Mouse (Mus musculus) lung, adult 18-20 months (tissue): ENCODE data around the gene Cyth4.

Experiments
- DNase-seq, 2 experiments: peaks; one replicate each; pipeline ENCODE4 v3.0.0; 2022; ENCODE audit warnings: mixed read lengths in 2 of 2

Cyth4 gene

DNA sequence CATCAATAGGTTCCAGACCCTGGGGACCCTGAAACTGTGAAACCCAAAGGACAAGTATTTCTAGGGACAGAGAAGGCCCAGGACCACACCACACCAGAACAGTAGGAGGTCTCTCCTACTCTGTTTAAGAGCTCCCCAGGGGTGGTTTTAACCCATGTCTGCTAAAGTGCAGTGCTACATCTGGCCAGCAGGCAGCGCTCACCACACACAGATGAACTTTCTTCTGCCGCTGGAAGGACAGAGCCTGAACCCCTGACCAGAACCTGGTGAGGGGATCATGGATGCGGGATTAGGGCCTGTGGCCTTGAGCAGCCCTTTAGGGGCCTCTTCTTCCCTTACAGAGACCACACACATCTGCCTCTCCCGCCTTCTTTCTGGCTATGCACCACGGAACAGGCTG lies 26.6 kb downstream of the Cyth4 start:
- peak; percentile 65 to 66 for DNase-seq

DNA sequence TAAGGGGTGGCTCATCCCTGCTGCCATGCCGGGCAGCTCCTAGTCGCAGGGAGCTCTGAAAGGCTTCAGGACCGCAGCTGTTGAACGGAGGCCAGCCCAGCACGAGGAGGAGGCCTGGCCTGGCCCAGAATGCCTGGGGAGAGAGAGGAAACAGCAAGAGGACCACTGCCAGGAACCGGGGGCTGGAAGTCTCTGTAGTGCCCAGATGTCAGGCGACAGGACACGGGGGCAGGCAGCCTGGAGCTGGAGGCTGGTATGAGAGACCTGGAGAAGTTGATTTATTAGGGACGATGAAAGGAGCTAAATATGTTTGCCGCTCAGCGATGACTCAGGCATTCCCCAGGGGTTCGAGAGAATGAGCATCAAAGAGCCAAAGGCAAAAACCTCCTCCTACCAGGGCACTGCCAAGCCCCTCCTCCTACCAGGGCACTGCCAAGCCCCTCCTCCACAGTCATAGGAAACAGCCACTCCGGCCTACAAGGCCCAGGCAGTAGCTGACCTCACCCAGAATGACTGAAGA lies 27.6 kb downstream of the Cyth4 start:
- peak; percentile 87 to 89 for DNase-seq

DNA sequence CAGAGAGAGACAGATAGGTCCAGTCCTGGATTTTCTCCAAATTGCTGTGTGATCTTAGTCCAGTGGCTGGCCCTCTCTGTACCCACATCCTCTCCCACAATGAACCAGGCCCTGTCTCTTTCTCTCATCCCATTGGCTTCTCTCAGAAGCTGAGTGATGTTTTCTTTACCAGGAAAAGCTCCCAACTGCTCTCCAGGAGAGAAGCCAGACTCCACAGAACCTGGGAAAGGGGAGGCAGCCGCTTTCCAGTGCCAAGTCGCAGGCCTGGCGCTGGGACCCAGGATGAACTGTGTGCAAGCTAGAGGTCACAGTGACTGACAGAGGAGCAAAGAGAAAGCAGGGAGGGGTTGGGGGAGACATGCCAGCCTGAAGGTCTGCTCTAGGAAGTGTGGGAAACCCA lies 28.1 kb downstream of the Cyth4 start:
- peak; percentile 32 to 52 for DNase-seq

DNA sequence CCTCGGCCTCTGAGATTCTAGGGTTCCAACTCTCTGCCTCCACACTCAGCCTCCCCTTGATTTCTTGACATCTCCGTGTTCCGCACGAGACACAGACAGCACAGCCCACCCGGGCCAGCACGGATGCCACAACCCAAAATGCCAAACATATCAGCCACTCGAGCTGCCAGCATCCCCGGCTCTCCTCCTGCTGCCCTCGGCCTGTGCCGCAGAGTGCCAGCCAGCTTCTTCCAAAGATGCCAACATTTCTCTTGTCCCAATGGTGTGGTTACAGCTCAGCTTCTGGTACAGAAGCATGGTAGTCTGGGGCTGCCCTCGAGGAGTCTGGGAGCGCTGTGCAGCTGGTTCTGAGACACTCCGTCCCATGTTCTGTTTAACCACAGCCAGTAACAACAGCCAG lies 29.4 kb downstream of the Cyth4 start:
- DNase-seq = no peak

DNA sequence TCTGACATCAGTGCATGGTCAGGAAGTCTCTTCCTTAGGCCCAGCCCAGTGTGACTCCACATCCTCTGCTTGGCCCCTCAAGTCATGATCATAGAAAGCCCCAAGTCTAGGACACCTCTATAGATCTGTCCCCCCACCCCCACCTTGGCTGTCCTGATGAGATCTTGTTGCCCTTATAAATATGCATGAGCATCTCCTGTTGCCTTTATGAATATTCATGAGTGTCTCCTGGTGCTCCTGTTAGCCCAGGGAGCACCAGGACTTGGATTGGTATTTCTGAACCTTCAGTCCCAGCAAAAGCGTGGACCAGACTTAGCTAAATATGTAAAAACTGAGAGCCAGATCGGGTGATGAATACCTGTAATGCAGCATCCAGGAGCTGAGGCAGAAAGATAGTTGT lies 35.5 kb downstream of the Cyth4 start:
- no peak for DNase-seq

DNA sequence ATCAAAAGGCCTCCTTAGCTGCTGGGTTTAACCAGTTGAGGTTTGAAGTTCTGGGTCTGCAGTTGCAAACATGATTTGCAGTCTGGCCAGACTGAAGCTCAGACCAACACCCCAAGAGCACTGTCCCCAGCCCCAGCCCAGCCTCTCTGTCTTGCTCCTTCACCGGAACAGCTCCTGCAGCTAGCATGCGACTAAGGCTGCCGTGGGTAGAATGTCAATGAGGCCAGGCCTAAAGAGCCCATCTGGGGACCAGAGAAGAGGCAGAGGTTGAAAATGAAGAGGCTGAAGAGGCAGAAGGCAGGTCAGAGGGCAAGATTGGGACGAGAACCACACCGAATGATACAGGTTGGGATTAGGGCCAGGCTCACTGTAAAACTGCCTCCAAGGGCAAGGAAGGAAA lies 36.6 kb downstream of the Cyth4 start:
- no peak for DNase-seq

DNA sequence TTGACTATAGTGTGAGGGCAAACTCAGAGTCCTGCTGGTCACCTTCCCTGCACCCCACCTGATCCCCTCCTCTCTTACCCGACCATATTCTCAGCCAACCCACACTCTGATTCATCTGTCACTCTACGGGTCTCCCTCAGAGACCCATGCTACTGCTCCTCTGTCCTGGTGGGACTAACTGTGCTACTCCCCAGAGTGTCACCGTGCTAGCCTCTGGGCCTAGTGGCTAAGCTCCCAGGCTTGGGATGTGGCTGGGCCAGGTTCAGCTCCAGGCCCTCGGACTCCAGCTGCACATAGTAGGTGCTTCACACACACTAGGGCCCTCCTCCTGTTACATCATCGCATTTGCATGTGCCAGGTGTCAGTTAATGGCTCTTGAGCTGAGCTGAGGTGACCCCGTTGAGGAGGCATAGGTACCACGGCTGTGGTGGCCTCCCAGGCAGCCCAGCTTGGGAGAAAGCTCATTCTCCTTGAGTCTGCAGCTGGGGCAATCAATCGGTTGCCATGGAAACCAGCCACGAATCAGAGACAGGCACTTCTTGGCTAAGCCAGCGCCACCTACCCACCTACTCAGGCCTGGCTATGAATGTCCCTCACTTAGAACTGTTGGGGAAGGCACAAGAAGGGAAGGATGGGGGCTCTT lies 37.4 kb downstream of the Cyth4 start:
- DNase-seq = no peak

DNA sequence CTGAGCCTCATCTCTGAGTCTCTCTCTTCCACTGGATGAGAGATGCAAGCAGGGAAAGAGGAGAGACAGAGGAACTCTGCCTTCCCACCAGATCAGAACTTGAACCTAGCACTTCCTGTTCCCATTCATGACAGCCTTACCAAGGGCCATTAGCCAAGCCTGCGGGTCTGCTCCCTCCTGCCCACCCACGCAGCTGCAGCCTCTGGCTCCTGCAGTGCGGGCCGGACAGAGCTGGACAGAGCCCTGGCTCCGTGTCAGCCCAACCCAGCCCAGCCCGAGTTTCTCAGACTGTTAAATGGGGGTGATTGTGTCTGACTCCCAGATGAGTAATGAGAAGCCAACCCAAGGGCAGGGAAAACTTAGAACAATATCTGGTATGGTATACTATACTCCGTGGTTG lies 38.4 kb downstream of the Cyth4 start:
- DNase-seq = peak in 1 of 2 experiments; percentile 13

DNA sequence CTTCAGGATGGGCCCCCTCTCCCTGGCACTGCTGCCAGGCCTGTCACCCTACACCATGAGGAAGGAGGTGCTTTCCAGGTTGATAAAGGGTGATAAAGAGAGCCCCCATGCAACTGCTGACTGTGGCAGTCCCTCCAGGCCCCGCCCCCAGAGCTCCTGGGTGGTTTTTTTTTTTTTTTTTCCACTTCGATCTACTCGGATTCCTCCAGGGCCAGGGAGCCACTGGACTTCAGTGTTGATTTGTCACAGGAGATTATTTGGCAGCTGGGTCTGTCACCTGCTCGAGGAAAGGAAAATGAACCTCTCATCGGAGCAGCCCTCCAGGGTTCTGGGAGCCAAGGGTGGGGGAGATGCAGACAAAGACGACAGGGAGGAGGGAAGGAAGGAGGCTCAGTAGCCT lies 46.8 kb downstream of the Cyth4 start:
- DNase-seq = no peak

DNA sequence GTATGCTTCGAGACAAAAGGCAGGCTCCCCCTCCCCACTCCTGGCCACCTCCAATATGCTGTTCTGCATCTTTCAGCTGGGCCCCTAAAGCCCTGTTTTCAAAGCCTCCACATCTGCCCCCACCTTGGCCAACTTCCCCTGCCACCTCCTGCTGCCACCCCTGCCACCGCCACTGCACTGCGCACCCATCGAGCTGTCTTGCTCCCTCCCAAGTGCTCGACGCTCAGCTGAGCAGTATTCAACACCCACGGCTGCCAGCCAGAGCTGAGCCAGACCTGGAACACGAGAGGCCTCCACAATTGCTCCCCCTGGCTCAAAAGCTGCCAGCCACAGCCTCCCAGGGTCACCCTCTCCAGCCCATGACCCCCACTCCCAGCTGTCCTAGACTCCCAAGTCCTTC lies 47.8 kb downstream of the Cyth4 start:
- DNase-seq = no peak

DNA sequence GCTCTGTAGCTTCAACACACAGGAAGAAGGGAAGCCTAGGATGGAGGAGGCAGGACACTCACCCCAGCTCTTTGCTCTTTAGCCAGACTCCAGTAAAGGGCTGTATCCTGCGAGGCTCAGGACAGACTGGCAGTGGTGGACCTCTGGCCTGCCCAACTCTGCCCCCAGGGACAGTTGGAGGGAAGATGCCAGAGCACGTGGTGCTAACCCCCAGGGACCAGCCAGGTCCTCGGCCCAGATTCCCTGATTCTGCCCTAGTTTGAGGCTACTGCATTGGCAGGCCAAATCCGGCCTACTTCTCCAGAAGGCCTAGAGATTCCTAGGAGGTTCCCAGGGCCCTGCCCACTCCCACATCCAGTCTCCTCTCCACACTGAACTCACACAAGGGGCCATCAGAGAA lies 50.9 kb downstream of the Cyth4 start:
- DNase-seq = no peak

DNA sequence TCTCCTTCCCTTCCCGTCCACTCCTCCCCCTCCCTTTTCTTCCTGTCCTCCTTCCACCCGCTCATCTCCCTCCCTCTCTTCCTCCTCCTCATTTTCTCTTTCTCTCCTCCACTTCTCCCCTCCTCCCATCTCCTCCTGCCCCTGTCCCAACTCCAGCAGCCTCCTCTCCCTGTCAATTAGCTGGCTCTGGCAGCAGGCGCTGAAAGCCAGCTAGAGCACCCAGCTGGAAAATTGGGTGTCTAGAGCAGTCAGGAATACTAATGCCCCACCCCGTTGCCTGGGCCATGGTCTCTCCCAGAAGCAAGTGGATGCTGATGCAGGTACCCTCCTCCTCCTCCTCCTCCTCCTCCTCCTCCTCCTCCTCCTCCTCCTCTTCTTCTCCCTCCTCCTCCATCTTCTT lies 54.3 kb downstream of the Cyth4 start:
- no peak for DNase-seq

DNA sequence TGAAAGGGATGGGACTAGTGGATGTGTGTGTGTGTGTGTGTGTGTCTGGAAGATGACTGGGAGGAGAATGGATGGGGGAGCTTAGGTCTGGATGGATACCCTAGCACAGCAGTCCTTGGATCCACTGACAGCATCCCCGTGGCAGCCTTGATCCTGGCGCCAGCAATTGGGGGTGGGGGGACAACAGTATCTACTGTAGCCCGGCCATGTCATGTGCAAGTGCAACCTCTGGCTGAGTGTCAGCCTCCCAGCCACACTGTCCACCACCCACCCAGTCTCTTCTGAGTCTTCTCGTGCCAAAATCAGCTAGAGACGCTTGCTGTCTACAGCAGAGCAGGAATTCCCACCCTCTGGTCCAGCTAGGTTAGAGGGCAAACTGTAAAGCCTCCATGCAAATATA lies 67.4 kb downstream of the Cyth4 start:
- no peak for DNase-seq

DNA sequence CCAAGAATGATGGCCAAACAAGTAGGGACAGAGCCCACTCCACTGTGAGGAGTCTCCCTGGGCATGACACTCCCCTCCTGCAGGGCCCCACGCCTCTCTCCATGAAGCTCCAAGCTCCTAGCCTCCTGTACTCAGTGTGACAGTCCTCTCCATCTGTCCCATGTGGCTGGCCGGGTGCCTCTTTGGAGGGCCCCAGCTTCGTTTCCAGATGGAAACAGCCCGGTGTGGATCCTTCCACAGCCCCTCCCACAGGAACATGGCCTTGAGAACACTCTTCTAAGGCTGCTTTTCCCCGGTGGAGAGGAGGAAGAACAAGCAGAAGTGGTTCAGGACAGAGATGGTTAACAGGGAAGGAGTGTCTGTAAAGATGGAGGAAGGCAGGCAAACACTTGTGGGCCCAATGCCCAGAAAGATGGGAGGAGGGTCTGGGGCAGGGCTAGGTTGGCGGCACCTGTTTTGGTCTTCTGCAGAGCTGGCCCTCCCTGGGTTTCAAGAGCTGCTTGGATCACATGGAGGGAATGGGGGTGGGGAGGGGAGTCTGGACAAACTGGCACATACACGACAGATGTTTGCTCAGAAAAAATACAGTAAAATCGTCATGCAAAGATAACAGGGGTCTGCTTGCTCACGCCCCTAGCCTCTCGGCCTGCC lies 72.5 kb downstream of the Cyth4 start:
- DNase-seq = peak in 1 of 2 experiments; percentile 20

DNA sequence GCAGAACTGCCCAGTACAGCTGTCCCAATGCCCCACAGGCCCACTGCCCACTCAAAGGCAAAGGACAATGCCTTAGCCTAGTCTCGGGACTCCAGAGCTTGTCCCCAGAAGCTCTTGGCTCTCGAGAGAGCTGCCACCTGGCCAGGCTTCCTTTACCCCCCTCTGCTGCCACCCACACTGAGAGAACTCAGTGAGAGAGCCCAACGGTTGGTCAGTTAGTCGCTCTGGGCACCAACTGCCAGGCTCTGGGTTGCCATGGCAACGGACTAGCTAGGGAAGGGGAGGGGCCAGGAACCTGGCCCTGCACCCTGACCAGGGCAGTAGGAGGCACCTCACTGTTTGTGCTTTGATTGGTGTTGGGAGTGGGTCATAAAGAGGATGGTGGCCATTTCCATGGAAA lies 73.5 kb downstream of the Cyth4 start:
- DNase-seq = peak; percentile 8 to 23
